Mouse (Mus musculus) kidney, embryonic 15.5 days (tissue): ENCODE measurements around the gene Mical2. TPM values are rescaled to one million over a fixed set of nuclear protein-coding genes. Genes with fewer than 3 reads are reported as not detected.

Experiments used
- ATAC-seq: fragments of 200-750 bp; cut with Nextera tagmentation; replicated peaks from 2 replicates; pipeline ENCODE4 v1.8.0; 2017; ENCODE audit warnings: moderate TSS enrichment; ENCODE audit not compliant: low FRiP score
- H3K27ac ChIP-seq: fragments of 300-500 bp; sonication (generic); 2 replicates; pipeline ENCODE4 v1.5.1; 2015; ENCODE audit warnings: mild to moderate bottlenecking, inconsistent platforms
- H3K27me3 ChIP-seq: fragments of 300-500 bp; sonication (generic); 2 replicates; pipeline ENCODE4 v1.6.1; 2015; ENCODE audit warnings: inconsistent platforms
- H3K36me3 ChIP-seq: fragments of 300-500 bp; sonication (generic); 2 replicates; pipeline ENCODE4 v1.6.1; 2015; ENCODE audit warnings: inconsistent platforms
- H3K4me1 ChIP-seq: fragments of 300-500 bp; sonication (generic); 2 replicates; pipeline ENCODE4 v1.6.1; 2015; ENCODE audit warnings: inconsistent platforms
- H3K4me2 ChIP-seq: fragments of 300-500 bp; sonication (generic); 2 replicates; pipeline ENCODE4 v1.6.1; 2015; ENCODE audit warnings: moderate library complexity, mild to moderate bottlenecking, inconsistent platforms
- H3K4me3 ChIP-seq: fragments of 300-500 bp; sonication (generic); replicated peaks from 2 replicates; pipeline ENCODE4 v1.5.1; 2015; ENCODE audit warnings: mild to moderate bottlenecking, inconsistent platforms
- H3K9ac ChIP-seq: fragments of 300-500 bp; sonication (generic); 2 replicates; pipeline ENCODE4 v1.6.1; 2015; ENCODE audit warnings: mild to moderate bottlenecking, inconsistent platforms
- H3K9me3 ChIP-seq: fragments of 300-500 bp; sonication (generic); replicated peaks from 2 replicates; pipeline ENCODE4 v1.6.1; 2016; ENCODE audit warnings: inconsistent platforms
- WGBS: fragments of 180-500 bp; shearing (Covaris S2); methylation state at CpG from one replicate; pipeline ENCODE4 v1.1.7; 2015; ENCODE audit warnings: mixed read lengths; 5-methylcytosine and 5-hydroxymethylcytosine counted together
- polyA plus RNA-seq: library from polyadenylated mRNA; unstranded; fragments of >200 nt; fragmentation: Nextera tagmentation; extraction: Ambion mirVana; gene quantifications from 2 replicates; pipeline ENCODE4 v1.2.1, GENCODE M21; 2015

Gene Mical2
- polyA plus RNA-seq, 1 experiment from 2014 or later = 7.5 TPM

DNA sequence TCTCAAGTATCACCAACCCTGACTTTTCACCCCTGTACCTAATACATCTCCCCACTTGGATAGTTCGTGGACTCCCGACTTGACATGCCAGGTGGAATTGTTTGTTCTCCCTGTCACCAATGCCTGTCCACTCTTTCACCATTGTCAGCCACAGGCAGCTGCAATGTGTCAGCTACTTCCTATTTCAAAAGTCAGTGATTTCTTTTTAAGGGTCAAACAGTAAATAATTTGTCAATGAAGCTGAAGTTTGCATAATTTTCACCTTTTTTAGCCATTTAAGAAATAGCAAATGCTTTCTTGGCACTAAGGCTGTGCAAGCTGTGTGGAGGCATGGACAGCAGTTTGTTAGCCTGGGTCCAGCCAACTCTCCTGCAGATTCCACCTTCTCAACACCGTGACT, 214.2 kb downstream of the Mical2 start:
- WGBS = 35% methylated on average over 3 of the region's 3 CpGs
- Histone ChIP-seq H3K27ac (0 out of 2 replicates have a peak overlapping the region, but pooled peaks have one; percentile 23), H3K4me1 (peaks cover 40% of the 10 kb centered on the region), H3K4me3 (no peak overlapping the region), H3K9ac (no peak overlapping the region), H3K27me3 (no peaks in the 10 kb centered on the region), H3K4me2 (no peak overlapping the region), H3K9me3 (peaks cover 8% of the 10 kb centered on the region), H3K36me3 (peaks cover 10% of the 10 kb centered on the region)
- no peak for ATAC-seq

GRCm38 (mm10) chr7:112444152-112444984, 218.7 kb downstream of the Mical2 start:
- H3K27me3 ChIP-seq = no peaks in the 10 kb centered on the region
- peak; percentile 47 for ATAC-seq
- H3K9ac ChIP-seq = no peak overlapping the region
- 30% methylated on average over 12 of the region's 12 CpGs for WGBS
- peak overlapping the region; percentile 54 for H3K27ac ChIP-seq
- H3K9me3 ChIP-seq = 0 out of 2 replicates have a peak, but pooled peaks cover 4% of the 10 kb centered on the region
- H3K4me1 ChIP-seq = peaks cover 46% of the 10 kb centered on the region
- no peak overlapping the region for H3K4me2 ChIP-seq
- no peaks in the 10 kb centered on the region; the same call in 1 of the 2 replicates for H3K36me3 ChIP-seq
- H3K4me3 ChIP-seq = no peak overlapping the region

- WGBS = 27% methylated on average over 9 of the region's 9 CpGs
Measured at GRCm38 (mm10) chr7:112444985-112445367, 219.3 kb downstream of the Mical2 start.

GRCm38 (mm10) chr7:112446498-112446897, 220.8 kb downstream of the Mical2 start:
- Histone ChIP-seq H3K4me2 (no peak overlapping the region), H3K36me3 (no peaks in the 10 kb centered on the region; the same call in 1 of the 2 replicates), H3K9me3 (0 out of 2 replicates have a peak, but pooled peaks cover 4% of the 10 kb centered on the region), H3K4me1 (peaks cover 38% of the 10 kb centered on the region), H3K9ac (no peak overlapping the region), H3K27ac (no peak overlapping the region), H3K4me3 (no peak overlapping the region), H3K27me3 (no peaks in the 10 kb centered on the region)
- no peak for ATAC-seq
- 92% methylated on average over 4 of the region's 4 CpGs for WGBS

More at GRCm38 (mm10) chr7:112444985-112445367, 219.3 kb downstream of the Mical2 start:
- H3K9ac ChIP-seq = no peak overlapping the region
- H3K9me3 ChIP-seq = 0 out of 2 replicates have a peak, but pooled peaks cover 4% of the 10 kb centered on the region
- H3K4me1 ChIP-seq = peaks cover 40% of the 10 kb centered on the region
- ATAC-seq = no peak; the same call in 1 of the 2 replicates
- H3K4me2 ChIP-seq = no peak overlapping the region
- no peaks in the 10 kb centered on the region for H3K27me3 ChIP-seq
- peak overlapping the region; percentile 54; the same call in 1 of the 2 replicates for H3K27ac ChIP-seq
- H3K36me3 ChIP-seq = no peaks in the 10 kb centered on the region; the same call in 1 of the 2 replicates
- H3K4me3 ChIP-seq = no peak overlapping the region

GRCm38 (mm10) chr7:112449954-112450700, 224.5 kb downstream of the Mical2 start:
- no peak overlapping the region for H3K27ac ChIP-seq
- no peak overlapping the region for H3K4me2 ChIP-seq
- no peak overlapping the region for H3K4me3 ChIP-seq
- ATAC-seq = no peak
- peaks cover 31% of the 10 kb centered on the region for H3K4me1 ChIP-seq
- no peaks in the 10 kb centered on the region for H3K27me3 ChIP-seq
- 0 out of 2 replicates have a peak, but pooled peaks cover 4% of the 10 kb centered on the region for H3K9me3 ChIP-seq
- H3K36me3 ChIP-seq = no peaks in the 10 kb centered on the region; the same call in 1 of the 2 replicates
- 91% methylated on average over 8 of the region's 8 CpGs for WGBS
- no peak overlapping the region for H3K9ac ChIP-seq

- H3K4me1 ChIP-seq = peaks cover 40% of the 10 kb centered on the region
- H3K4me3 ChIP-seq = no peak overlapping the region
- no peaks in the 10 kb centered on the region for H3K36me3 ChIP-seq
- H3K4me2 ChIP-seq = no peak overlapping the region
- H3K9me3 ChIP-seq = no peaks in the 10 kb centered on the region
- ATAC-seq = no peak
- no peaks in the 10 kb centered on the region for H3K27me3 ChIP-seq
- no peak overlapping the region for H3K27ac ChIP-seq
- WGBS = 44% methylated on average over 5 of the region's 5 CpGs
- no peak overlapping the region for H3K9ac ChIP-seq
Measured at GRCm38 (mm10) chr7:112452471-112452870, 226.8 kb downstream of the Mical2 start.

GRCm38 (mm10) chr7:112453805-112454214, 228.2 kb downstream of the Mical2 start:
- Histone ChIP-seq H3K4me3 (no peak overlapping the region), H3K27ac (peak overlapping the region; percentile 29), H3K9ac (no peak overlapping the region), H3K9me3 (no peaks in the 10 kb centered on the region), H3K36me3 (no peaks in the 10 kb centered on the region), H3K27me3 (no peaks in the 10 kb centered on the region), H3K4me1 (peaks cover 51% of the 10 kb centered on the region), H3K4me2 (no peak overlapping the region)
- 20% methylated on average over 3 of the region's 3 CpGs for WGBS
- no peak for ATAC-seq

DNA sequence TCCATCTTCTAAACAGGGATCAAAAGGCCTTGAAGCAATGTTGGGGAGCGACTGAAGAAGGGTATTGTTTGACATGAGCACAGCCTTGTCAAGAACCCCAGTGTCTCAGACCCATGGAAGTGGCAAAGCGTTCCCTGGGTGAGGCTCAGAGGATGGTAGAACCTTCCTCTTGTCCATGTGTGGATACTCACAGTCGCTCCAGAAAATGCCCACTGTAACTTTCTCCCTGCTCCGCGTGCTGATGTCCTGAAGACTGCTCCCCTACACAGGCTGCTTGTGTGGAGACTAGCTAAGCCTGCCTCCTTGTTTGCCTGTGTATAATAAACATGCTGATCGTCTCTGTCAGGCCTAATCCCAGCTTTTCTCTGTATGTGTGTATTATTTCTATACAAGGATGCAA, 228.7 kb downstream of the Mical2 start:
- no peak overlapping the region for H3K4me3 ChIP-seq
- H3K4me1 ChIP-seq = peaks cover 53% of the 10 kb centered on the region
- ATAC-seq = no peak
- H3K27ac ChIP-seq = peak overlapping the region; percentile 29
- no peaks in the 10 kb centered on the region for H3K9me3 ChIP-seq
- H3K27me3 ChIP-seq = no peaks in the 10 kb centered on the region
- no peak overlapping the region for H3K4me2 ChIP-seq
- 67% methylated on average over 6 of the region's 6 CpGs for WGBS
- no peaks in the 10 kb centered on the region for H3K36me3 ChIP-seq
- H3K9ac ChIP-seq = no peak overlapping the region

GRCm38 (mm10) chr7:112454951-112455350, 229.3 kb downstream of the Mical2 start:
- Histone ChIP-seq H3K4me1 (peaks cover 54% of the 10 kb centered on the region), H3K9ac (no peak overlapping the region), H3K4me2 (no peak overlapping the region), H3K9me3 (no peaks in the 10 kb centered on the region), H3K36me3 (no peaks in the 10 kb centered on the region), H3K27me3 (no peaks in the 10 kb centered on the region), H3K4me3 (no peak overlapping the region), H3K27ac (peak overlapping the region; percentile 29; the same call in 1 of the 2 replicates)
- no peak for ATAC-seq
- 82% methylated on average over 2 of the region's 2 CpGs for WGBS

DNA sequence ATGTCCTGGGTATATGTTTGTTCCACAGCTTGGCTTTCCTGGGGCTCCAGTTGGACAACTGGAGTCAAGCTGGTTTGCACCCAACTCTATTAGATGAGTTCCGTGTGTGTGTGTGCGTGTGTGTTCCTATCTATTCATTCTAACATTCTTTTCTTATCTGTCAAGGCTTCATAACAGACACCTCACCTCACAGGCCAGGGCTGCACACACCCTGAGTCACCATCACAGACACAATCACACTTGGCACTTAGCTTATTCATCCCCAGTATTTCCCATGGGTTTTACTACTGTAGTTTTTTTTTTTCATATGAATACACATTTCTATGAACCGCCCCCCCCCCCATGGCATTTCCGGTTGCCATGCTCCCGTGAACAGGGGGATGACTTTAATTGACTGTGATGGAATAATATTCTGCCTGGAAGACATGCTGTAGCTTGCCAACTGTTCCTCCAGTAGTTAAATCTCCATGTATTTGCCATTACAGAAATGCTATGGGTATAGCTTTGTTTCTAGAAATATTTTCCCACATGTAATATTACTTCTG, 230.0 kb downstream of the Mical2 start:
- Histone ChIP-seq H3K4me1 (peaks cover 60% of the 10 kb centered on the region), H3K36me3 (no peaks in the 10 kb centered on the region), H3K9ac (no peak overlapping the region), H3K4me3 (no peak overlapping the region), H3K27me3 (no peaks in the 10 kb centered on the region), H3K27ac (no peak overlapping the region), H3K9me3 (no peaks in the 10 kb centered on the region), H3K4me2 (no peak overlapping the region)
- 83% methylated on average over 5 of the region's 5 CpGs for WGBS
- no peak for ATAC-seq

GRCm38 (mm10) chr7:112457373-112457772, 231.7 kb downstream of the Mical2 start:
- ATAC-seq = no peak
- H3K4me3 ChIP-seq = no peak overlapping the region
- 91% methylated on average over 4 of the region's 4 CpGs for WGBS
- peaks cover 64% of the 10 kb centered on the region for H3K4me1 ChIP-seq
- H3K36me3 ChIP-seq = no peaks in the 10 kb centered on the region
- H3K9me3 ChIP-seq = no peaks in the 10 kb centered on the region
- no peak overlapping the region for H3K27ac ChIP-seq
- H3K27me3 ChIP-seq = no peaks in the 10 kb centered on the region
- H3K9ac ChIP-seq = no peak overlapping the region
- H3K4me2 ChIP-seq = no peak overlapping the region

- no peak for ATAC-seq
- Histone ChIP-seq H3K4me3 (no peak overlapping the region), H3K9ac (no peak overlapping the region), H3K27me3 (no peaks in the 10 kb centered on the region), H3K27ac (no peak overlapping the region), H3K4me2 (no peak overlapping the region), H3K4me1 (peaks cover 67% of the 10 kb centered on the region), H3K36me3 (no peaks in the 10 kb centered on the region), H3K9me3 (no peaks in the 10 kb centered on the region)
- 87% methylated on average over 4 of the region's 4 CpGs for WGBS
Measured at GRCm38 (mm10) chr7:112457920-112458319, 232.3 kb downstream of the Mical2 start.
